Mouse (Mus musculus) hematopoietic stem cell, adult 5-6 weeks (primary cell): Measurements from ENCODE around the gene Lmnb2. TPM values are rescaled to one million over a fixed set of nuclear protein-coding genes. Genes with fewer than 3 reads are reported as not detected.

Experiments used
- ATAC-seq, 2 experiments: fragments of 125-278 bp in 1 of 2; replicated peaks in 1 of 2; 2 replicates each; pipeline ENCODE4 v1.8.0; 2016 to 2017; ENCODE audit warnings: inconsistent platforms in 2 of 2, mild to moderate bottlenecking in 2 of 2, moderate number of reproducible peaks in 2 of 2, low read depth in 1 of 2, moderate TSS enrichment in 1 of 2; ENCODE audit not compliant: low FRiP score in 2 of 2, poor library complexity in 2 of 2, severe bottlenecking in 2 of 2, insufficient read depth in 1 of 2, low TSS enrichment in 1 of 2
- total RNA-seq: library from RNA; stranded (forward); fragments of 172-1452, 232-1000 nt; gene quantifications from 2 replicates; pipeline ENCODE4 v1.2.3, GENCODE M21; 2017

Gene Lmnb2
- total RNA-seq: 34.0 and 35.9 TPM in 2 replicates

DNA sequence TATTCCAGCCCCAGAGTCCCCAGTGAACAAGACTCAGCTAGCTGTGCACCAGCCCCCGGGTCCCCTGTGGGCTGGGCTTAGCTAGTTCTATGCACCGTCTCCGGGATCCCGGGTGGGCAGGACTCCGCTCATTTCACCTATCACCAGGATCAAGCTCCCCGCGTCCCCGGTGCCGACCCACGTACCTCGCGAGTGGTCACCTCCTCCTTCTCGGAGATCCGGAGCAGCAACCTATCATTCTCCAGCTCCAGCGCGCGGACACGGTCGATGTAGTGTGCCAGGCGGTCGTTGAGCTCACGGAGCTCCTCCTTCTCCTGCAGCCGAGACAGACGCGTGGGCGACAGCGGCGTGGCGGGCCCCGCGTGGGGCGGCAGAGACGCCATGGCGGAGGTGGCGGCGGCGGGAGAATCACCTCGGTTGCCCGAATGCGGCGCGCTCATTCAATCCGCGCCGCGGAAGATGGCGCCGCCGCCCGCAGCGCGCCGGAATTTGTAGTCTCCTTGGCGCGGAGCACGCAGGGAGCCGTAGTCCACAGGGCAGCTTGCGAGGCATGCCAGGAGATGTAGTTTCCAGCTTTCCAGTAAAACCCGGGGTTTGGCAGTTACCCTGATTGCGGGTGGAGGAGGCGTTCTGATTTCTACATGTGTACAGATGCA lies at the start of gene Lmnb2:
TSS of gene Lmnb2 (minus strand) at position 467 of the 656 bp plus-strand sequence.
- ATAC-seq: peak; percentile 43 to 46; a peak in 3 of 4 replicates

DNA sequence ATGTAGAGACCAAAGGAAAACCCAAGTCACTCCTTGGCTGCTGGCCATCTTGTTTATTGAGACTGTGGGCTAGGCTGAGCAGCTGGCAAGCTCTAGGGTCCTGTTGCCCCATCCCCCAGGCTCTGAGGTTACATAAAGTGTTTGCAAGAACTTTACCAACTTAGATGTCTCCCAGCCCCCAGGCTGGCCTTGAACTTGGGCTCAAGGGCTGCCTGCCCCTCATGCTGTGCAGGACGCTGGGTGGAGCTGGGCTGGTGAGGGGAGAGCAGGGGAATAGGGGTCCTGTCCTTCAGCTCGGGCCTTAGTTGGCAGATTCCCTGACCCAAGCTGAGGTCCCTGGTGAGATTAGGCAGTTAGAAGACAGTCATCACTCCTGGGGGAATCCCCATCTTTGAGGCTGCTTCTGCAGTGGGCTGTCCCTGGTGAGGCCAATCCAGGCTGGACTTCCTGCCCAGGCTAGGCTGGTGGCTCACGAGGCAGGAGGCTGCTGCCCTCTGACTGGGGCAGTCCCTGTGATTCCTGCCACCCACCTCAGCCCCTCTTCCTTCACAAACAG lies 49.1 kb upstream of the Lmnb2 start:
- peak in 1 of 2 experiments; percentile 14; a peak in 2 of 4 replicates for ATAC-seq

DNA sequence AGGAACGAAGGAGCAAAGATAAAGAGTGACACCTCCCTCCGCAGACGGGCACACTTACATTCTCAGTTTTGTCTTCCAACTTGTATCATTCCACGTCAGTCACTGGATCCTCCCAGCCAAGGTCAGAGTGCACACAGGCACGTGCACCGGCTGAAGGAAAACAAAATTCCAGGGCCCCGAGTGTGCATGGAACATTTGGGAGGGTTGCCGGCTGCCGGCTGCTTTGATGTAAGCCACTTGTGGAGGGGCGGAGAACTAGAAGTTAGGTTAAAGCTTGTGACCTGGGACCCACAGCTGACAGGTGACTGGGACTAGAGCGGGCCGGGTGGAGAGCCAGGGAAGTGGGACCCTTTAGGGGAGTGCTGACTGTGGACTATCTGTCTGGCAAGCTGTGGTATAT lies 48.3 kb upstream of the Lmnb2 start:
- ATAC-seq: no peak

DNA sequence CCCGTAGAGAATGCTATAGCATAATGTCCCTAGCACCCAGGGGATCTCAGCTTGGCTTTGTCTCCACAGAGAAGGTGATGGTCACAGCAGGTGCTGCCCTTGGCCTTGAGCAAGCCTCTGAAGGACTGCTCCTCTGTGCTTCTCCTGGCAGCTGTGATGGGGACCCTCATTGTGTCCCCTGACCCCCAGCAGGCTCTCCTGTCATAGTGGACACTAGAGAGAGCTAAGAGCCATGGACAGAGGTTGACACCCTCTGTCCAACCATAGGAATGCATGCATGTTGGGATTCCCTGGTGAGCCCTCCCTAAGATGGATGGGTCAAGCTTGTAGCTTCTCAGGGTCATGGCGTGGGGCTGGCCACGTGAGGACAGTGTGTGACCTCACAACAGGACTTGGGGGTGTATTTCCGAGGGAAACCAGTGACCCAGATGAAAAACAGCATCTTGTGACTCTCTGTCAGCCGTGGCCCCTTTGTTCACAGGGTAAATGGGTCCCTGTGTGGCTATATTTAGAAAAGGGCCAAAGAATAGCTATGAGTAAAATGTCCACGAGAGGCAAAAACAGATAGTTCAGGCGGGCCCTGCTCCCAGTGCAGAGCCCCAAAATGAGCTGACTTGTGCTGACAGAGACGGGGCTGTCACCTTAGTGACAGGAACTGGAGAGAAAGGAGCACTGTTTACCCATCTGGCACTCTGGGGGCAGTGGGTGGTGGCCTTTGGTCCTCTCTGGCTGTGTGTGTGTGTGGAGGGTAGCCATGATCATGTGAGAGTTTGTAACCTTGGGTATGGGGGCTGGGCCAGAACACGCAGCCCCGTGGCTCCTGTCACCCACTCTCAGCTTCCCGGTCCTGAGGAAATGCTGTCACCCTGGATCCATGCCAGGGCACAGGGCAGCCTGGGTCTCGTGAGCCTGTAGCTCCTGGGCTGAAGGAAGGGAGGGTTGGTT lies 45.3 kb upstream of the Lmnb2 start:
- peak in 1 of 2 experiments; percentile 14; a peak in 1 of 4 replicates for ATAC-seq

DNA sequence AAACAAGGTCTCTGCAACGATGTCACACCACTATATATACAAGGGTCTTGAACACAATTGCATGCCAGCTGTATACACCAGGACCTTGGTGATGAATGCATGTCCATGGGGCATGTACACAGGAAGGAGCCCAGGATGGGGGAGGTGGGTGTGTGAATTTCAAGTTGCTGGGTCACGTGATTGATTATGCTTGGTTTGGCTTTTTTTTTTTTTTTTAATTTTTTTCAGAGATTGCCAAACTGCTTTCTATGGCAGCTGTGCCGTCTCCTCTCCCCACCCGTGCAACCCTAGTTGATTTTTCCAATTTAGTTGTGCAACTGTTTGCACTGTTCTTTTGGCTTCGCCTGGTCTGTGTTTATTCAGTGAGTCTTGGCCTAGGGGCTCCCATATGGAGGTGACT lies 44.5 kb upstream of the Lmnb2 start:
- ATAC-seq: no peak

DNA sequence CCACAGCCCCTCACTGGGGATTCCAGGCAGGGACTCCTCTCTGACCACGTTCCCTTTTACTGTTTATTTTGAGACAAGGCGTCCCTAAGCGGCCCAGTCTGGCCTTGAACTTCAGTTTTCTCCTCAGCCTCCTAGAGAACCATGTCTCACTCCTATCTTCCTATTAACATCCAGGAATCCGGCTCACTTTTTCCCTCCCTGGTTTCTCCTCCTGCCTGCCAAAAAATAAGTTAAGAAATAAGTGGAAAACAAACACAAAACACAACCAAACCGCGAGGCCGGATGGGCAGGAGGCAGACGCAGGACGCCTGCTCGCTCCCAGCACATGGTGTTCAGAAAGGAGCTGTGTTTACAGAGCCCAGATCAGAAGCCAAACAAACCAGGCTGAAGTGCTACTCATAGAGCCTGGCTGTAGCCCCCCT lies 44.0 kb upstream of the Lmnb2 start:
- no peak for ATAC-seq

DNA sequence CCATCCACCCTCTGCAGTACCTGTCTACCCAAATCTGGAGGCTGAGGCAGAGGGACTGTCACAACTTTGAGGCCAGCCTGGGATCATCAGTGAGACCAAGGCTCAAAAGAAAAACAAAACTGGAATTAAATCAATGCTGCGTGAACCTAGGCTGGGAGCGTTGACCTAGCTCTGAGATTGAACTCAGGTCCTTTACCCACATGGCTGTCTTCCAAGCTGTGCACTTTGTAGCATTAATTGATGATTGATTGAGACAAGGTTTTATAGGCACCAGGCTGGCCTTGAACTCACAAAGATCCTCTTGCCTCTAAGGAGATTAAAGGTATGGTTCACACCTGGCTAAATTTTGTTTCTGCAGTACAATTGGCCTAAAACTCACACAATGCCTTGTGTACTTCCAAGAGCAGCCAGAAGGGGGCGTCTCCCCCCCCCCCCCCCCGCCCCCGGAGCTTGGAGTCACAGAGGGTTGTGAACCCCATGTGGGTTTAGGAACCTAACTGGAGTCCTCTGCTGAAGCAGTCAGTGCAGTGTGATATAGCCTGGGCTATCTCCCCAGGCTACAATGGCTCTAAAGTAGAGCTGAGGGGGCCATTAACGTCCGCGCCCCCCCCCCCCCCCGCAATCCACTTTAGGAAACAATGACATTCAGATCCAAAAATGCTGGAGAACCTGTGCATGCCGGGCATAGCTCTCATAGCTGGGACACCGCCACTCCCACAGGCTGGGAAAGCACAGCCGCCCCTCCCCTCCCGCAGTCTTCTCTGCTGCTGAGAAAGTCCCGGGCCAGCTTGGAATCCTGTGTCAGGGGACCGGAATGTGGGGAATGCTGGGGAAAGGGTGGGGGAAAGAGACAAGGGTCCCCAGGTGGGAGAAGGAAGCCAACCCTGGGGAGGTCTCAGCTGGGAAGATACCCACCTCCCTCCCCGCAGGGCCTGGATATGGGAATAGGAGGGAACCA lies 42.8 kb upstream of the Lmnb2 start:
- no peak; a peak in 1 of 4 replicates for ATAC-seq

DNA sequence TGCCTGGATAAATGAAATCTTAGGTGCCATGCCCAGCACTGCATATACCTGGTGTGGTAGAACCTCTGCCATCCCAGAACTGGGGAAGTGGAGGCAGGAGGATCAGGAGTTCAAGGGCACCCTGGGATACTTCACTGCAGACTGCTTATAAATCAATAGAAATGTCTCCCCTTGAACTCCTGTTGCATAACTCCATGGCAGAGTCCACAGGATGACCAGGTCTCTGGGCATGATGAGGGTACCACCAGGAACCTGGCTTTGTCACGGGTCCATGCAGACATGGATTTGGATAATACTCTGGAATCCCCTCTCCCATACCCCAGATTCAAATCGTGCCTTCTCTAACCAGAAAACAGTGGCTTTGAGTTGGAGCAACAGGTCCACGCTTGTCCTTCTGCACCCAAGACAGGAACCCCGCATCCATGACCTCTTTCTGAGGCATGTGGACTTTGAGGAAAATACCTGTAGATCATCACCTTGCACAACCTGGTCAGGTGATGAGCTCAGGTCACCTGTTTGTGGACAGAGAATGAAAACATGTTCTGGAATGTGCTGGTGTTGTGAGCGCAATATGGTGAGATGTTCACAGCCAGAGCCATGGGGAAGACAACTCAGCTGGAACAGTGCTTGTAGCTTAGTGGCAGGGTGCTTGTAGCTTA lies 41.1 kb upstream of the Lmnb2 start:
- no peak for ATAC-seq

DNA sequence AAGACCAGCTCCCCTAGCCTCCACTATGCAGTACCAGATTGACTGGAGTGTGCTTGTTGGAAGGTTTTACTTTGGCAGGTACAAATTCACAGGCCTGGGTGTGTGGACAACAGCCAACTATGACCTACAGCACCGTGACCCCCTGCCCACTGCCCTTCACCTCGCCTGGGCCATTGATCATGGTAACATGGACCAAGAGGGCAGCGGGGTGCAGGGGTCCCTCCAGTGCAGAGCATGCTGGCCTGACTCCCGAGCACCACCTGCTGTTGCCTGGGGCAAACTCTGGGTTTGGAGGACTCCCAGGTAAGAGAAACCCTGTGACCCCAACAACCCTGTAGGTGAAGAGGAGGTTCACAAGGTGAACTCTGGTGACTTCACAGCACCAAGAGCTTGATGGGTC lies 39.7 kb upstream of the Lmnb2 start:
- ATAC-seq: no peak

DNA sequence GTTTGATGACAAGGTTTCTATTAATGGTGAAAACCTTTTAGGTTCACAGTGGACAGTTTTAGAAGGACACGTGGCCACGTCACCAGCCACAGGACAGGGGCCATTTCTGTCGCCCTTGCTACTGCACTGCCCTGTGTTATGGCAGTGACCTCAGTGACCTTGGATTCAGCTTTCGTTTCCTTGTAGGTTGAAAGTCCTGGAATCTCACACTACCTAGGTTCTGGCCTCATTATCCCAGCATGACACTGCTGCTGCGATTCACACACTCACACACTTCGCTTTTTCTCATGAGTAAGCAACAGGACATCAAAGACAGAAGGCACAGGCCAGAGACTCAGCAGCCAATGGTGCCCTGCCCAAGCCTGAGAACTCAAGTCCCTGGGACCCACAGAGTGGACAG lies 38.9 kb upstream of the Lmnb2 start:
- ATAC-seq: no peak

DNA sequence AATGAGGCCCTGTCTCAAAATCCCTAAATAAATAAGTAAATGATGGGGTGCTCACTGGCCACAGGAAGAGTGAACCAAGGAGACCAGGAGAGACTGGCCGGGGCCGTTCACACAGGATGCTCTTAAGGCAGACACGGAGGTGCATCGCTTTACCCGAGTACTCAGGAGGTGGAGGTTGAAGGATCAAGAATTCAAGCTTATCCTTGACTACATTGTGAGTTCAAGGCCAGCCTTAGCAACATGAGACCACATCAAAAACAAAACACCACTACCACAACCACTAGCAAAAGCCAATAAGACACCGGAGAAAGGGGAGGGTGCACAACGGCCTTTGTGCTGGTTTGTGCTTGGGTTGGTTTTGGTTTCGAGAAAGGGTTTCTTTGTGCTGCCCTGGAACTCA lies 38.3 kb upstream of the Lmnb2 start:
- no peak for ATAC-seq

DNA sequence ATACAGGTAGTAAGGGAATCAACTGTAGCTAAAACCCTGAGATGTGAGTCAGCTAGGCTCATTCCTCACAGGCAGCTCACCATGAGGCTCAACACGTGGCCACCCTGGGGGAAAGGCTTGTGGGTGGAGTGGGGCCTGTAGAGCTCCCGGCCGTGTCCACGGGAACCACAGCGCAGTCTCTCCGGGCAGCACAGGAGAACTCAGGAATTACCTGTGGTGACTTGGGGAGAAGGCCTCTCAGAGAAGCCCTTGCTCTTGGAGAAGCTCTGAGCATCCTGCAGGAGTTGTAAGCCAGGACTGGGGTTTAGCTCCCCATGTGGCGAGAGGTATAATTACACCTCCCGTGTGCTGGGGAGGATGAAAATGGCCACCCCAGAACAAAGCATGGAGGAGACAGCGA lies 37.5 kb upstream of the Lmnb2 start:
- ATAC-seq: peak; percentile 80 to 83

DNA sequence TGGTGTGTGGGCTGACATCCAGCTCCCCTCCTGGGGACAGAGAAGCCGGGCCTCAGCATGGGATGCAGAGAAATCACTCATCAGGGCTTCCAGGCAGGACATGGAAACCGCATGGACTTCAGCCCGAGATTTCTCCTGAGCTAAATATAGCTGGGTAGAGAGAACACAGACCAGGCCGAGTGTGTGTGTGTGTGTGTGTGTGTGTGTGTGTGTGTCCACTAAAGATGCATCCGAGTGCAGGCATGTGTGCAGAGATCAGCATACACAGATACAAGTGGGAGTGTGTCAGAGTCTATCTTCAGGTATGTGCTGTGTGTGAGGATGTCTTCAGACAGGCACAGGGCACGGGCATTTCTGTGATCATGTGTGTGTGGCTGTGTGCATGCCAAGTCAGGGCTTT lies 36.8 kb upstream of the Lmnb2 start:
- no peak for ATAC-seq

DNA sequence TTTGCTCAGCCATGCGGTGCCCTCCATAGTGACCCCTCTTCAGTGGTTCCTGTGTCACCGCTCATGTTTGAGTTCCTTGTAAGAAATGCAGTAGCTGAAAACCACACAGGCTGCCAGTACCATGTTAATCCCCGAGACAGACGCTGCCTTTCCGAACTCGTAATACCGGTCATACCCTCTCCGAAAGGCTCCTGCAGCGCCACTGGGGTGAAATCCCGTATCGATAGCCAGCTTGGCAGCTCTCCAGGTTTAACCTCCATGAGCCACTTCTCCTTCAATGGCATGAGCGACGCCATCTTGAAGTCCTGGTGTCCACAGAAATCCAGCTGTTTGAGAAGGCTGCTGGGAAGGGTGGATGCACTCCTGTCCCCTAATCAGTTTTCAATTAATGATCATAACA lies 36.4 kb upstream of the Lmnb2 start:
- no peak for ATAC-seq

DNA sequence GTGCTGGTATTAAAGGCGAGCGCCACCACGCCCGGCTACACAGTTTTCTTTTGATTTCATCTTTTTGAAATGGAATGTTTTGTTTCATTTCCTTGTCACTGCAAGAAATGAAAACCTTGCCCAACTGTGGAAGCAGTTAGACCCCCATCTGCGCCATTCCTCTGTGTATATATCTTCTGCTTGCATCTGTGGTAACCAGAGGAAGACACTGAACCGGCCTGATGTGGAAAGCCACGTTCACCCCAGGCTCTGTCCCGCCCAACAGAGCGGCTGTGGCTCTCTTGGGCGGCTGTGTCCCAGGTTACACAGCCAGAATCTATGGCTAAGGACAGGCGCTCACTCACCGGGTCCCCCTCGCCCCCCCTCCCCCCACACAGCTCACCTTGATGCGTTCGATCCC lies 34.4 kb upstream of the Lmnb2 start:
- ATAC-seq: no peak

DNA sequence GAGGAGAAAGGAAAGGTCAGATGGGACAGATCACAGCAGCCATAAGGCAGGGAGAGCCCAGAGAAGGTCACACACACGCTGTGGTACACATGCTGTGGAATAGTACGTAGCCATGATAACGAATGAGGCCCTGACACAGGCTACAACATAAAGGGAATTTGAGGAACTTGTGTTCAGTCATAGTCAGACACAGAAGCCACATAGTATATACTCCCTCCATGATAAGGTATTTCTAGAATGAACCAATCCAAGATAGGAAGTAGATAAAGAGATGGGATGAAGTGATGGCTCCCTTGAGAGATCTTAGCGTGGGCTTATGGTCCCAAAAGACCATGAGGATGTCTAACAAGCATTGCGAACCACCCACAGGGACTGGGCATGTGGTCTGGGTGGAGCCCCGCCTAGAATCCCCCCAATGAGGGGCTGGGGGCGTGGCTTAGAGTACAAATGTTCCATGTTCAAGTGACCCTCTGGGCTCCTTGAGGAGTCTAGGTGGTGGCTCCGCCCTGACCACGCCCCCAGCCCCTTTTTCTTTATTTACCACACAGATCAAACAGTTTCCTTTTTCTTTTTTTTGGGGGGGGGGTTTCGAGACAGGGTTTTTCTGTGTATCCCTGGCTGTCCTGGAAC lies 33.8 kb upstream of the Lmnb2 start:
- ATAC-seq: no peak
